Mouse (Mus musculus): ENCODE measurements around the gene Slc25a38.
"Not testable (repeated sequence)": the region's sequence is repeated elsewhere in the genome, so short reads cannot be mapped to it uniquely, and the experiment has no call there.

Gene Slc25a38

DNA sequence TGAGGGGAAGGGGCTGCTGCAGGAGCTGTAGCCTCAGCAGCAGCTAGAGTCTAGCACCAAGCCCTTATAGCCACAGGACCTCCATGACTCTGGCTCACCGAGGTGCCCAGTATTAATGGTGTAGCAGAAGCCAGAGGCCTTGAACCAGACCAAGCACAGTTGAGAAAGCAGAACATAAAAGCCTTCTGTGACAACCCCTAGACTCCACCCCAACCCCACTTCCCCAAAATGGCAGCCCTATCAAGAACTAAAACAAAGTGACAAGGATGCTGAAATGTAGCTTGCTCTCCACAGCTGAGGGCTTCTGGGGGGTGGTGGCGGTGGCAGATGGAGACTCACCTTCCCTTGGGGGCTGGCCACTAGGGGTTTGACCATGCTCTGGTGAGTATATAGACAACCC, 9.0 kb upstream of the Slc25a38 start:
- no peak for DNase-seq

- not testable (repeated sequence) for DNase-seq
These were observed 1.2 kb upstream of the Slc25a38 start for GRCm38 (mm10) chr9:120108953-120109352.

- DNase-seq = no peak
These were observed 1.2 kb downstream of the Slc25a38 start for GRCm38 (mm10) chr9:120111156-120111945.

DNA sequence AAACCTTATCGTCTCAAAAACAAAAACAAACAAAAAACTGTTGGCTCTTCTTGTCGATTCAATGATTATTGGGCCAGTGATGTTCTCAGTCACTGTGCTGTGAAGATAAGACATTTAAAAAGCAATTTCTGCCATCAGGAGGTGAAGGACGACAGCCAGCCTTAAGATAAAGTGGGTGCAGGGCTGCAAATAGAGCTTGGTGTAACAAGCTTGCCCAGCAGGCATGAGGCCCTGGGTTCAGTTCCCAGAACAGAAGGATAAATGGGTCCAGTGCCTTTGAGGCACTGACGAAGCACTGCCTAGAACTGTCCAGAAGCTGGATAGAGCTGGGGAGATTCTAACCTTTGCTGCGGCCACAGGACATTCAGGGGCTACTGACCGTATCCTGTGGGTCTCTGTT, 2.3 kb downstream of the Slc25a38 start:
- no peak for DNase-seq

GRCm38 (mm10) chr9:120113456-120113855, 3.3 kb downstream of the Slc25a38 start:
- no peak for DNase-seq

DNA sequence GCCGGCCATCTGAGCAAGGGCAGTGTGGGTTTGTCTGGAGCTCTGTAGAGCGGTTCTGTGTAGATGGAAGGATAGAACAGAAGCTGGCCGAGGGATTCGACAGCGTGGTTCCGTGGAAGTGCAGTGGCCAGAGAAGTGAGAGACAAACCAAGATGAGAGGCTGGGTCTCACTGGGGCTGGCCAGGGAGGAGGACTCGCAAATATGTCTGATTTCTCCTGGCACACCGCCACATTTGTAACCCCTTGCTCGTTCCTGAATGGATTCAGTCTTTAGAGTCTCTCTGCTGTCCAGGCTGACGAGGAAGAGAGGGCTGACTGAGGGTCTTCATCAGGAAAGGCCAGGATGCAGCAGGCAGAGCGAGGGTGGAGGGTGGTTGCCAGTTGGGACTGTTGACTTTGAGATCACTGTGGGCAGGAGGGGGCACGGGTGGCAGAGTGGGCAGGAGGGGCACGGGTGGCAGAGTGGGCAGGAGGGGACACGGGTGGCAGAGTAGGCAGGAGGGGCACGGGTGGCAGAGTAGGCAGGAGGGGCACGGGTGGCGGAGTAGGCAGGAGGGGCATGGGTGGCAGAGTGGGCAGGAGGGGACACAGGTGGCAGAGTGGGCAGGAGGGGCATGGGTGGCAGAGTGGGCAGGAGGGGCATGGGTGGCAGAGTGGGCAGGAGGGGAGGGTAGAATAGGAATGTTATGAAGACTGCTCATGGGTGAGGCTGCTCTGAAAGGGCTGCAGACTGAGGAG, 4.0 kb downstream of the Slc25a38 start:
- no peak for DNase-seq

DNA sequence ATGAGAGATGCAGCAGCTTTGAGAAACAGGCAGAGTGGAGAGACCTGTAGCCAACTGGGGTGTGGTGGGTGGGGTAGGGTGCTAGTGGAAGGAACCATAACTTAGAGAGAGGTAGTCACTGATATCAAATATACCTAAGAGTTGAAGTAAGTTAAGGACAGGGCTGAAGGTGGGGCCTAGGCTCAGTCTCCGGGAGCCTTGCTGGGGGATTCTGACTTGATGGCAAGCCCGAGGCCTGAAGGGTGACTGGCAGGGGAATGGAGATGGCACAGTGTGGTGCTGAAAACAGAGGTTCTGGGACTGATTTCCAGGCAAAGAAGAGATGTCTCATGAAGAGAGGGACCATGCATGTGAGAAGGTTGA, 4.6 kb downstream of the Slc25a38 start:
- no peak for DNase-seq

DNA sequence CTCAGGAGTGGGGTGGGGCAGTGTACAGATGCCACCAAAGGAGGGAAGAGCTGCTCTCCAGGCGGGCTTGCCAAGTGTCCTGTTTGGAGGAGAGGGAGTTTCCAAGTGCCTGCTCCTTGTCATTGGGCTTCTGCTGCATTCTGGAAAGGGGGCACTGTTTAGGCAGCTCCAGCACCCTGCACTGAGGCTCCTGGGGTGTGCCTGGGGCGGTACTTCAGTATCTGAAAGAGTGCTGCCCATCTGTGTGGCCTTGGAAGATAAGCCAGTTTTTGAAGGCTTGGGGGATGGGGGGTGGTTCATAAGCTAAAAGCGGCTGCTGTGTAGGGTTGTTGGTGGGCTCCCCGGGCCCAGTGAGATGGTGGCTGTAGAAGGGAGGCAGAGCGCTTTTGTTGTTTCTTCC, 5.4 kb downstream of the Slc25a38 start:
- DNase-seq = no peak

GRCm38 (mm10) chr9:120116184-120116624, 6.0 kb downstream of the Slc25a38 start:
- no peak for DNase-seq

DNA sequence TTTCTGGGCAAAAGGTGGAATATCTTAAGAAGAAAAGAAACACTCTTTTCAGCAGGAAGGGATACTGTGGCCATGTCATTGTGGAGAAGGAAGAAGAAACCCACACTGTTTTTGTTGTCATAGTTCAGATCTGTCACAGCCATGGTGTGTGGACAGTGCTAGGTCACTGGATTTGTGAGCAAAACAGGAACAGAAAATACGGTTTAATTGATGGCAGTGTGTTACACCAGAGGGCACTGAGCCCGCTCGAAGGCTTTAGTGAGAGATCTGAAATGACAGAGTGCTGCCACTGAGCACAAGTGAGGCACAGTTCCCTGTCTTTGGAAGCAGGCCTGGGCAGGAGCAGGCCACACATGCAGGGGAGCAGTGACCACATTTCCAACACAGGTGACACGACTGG, 8.0 kb downstream of the Slc25a38 start:
- DNase-seq = no peak

DNA sequence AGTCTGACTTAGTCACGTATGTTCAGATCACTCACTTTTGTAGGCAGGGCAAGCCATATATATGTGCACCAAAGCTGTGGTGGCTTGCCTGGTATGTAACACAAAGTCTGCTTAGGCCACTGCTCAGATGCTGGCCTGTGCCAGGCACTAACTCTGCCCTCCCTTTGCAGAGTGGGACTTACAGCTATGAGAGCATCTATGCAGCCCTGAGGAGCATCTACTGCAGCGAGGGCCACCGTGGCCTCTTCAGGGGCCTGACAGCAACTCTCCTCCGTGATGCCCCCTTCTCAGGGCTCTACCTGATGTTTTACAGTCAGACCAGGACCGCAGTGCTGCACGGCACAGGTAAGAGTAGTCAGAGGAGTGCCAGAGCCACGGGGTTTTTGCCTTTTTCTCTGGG, 10.3 kb downstream of the Slc25a38 start:
- no peak for DNase-seq

DNA sequence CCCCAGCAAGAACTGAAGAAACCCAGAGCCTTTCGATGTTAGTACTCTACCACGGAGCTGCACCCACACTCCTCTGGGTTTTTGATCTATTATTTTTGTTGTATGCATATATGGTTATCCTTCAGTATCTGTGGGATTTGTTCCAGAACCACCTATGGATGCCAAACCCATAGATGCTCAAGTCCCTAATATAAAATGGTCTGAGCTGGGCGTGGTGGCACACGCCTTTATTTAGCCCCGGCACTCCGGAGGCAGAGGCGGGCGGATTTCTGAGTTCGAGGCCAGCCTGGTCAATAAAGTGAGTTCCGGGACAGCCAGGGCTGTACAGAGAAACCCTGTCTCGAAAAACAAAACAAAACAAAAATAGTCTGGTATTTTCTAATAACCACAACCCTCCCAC, 16.7 kb downstream of the Slc25a38 start:
- no peak for DNase-seq

GRCm38 (mm10) chr9:120127538-120128251, 17.5 kb downstream of the Slc25a38 start, which contains the start of gene Rpsa:
Gene Rpsa, plus strand, starts transcription at chr9:120127689.
- DNase-seq = peak; percentile 98

DNA sequence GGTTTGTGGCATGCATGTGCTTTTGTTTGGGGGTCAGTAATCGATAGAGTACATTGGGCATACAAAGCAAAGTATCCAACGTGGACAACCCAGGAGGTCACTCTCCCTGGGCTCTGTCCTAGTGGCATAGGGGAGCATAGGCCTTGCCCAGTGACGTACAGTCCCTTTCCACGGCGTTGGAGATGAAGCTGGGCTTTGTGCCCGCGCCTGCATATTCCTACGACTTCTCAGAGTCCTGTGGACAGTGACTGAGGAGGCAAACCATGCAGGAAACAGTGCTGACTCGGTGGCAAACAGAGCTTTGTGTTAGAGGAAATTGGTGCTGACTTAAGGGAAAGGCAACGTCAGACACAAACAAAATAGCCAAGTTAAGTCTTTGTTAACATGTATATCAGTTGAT, 19.1 kb downstream of the Slc25a38 start:
- no peak for DNase-seq

DNA sequence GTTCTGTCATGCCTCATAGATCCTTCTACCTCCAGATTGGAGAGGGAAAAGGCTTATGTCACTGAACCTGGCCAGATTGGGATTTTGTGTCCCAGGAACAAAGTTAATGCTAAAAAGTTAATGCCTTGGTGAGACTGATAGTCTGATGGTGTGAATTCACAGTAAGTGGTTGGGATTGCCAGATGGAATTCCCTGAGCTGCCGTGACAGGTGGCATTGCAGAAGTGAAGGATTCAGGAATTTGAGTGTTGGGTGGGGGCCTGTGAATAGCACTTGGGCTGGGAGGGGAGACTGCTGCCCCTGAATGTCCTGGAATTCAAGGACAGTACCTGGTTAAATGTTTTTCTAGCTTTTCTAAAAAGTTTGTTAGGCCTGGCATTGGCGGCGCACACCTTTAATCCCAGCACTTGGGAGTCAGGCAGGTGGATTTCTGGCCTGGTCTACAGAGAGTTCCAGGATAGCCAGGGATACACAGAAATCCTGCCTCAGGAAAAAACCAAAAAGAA, 21.7 kb downstream of the Slc25a38 start:
- no peak for DNase-seq

DNA sequence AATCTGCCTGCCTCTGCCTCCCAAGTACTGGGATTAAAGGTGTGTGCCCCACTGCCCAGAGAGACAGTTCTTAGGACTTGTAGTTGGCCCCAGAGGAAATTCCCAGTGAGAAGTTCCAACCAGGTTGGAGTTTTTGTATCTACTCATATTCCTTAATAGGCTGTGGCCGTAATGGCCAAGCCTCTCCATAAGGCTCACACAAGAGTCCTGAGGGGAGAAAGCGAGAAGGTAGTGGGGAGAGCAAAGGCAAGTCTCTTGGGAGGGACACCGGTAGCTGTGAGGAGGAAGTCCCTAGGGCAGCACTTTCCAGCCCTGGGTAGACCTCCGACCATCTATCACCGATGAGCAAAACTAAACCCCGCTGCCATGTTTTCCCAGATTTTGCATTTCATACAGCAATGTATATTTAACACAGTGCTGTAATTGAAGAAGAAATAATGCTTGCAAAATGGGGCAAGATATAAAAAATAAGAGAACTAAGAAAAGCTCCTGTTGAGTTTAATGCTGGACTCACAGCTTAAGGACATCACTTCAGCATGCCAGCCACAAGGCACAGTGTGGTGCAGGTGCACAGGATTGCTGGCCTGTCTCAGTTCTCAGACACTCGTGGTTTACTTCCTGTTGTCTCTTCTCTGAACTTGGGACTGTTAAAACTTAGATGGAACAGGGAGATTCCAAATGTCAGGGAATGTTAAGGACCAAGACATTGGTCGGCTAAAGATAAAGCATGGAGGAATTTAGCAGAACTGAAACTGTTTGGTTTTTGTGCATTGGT, 23.0 kb downstream of the Slc25a38 start:
- no peak for DNase-seq

- DNase-seq = no peak
These were observed 23.7 kb downstream of the Slc25a38 start for GRCm38 (mm10) chr9:120133755-120134475.

GRCm38 (mm10) chr9:120134529-120135160, 24.5 kb downstream of the Slc25a38 start:
- DNase-seq = no peak

DNA sequence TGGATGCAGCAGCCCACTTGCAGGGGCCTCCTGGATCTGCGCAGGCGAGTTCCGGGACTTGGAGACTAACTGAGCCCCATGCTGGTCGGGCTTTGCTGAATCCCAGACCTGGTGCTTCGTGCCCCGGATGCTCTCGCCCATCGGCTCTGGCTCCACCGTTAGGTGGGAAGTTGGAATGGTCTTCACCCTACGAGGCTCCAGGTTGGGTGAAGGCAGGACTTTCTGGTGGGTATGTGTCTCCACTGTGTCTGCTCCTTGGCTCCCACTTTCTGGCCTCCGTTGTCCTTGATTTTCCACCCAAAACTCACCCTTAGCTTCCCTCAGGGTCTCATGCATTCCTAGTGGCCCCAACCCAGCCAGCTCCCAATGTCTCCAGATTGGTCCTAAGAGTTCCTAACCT, 25.3 kb downstream of the Slc25a38 start:
- no peak for DNase-seq

DNA sequence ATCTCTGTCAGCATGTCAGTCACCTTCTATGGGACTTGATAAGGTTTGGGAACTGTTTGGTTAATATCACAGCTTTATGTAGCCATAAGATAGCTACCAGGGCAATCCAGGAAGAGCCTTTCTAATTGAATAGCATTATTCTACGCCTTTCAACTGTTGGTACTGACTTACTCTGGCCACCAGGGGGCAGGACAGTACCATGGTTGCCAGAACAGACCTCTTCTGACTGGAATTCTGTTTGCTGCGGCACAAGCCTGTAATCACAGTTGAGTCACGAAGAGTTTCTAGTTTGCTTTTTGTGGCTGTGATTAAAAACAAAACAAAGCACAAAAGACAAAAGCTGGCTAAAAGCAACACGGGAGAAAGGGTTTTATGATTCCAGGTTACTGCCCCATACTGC, 30.5 kb downstream of the Slc25a38 start:
- peak; percentile 84 for DNase-seq

GRCm38 (mm10) chr9:120144474-120144873, 34.3 kb downstream of the Slc25a38 start:
- peak; percentile 38 for DNase-seq
